8 mouse cellular contexts compared by ENCODE assay signal in the genomic region with DNA sequence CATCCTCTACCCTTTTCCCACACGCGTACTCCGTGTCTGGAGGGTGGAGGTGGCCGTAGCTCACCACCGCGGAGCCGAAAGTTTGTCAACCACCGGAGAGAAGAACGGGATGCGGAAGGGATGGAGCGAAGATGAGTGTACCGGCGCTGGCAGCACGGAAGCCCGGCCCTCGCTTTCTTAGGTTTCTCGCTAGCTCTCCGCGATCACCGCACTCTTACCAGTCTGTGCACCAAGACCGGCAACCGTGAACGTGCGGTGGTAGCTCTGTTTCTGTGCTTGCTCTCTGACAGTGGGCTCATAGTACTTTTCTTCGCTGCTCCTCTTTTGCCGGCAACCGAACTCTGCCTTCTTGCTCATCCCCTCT. TPM values are rescaled to one million over a fixed set of nuclear protein-coding genes. Genes with fewer than 3 reads are reported as not detected.
DNase-seq lines count a peak whose midpoint lies in the region; ATAC-seq and TF ChIP-seq lines count a peak whose summit lies in the region.

No protein-coding gene starts in this region.

- peak overlapping the region; percentile 74 for H3K9ac ChIP-seq in kidney, embryonic 14.5 days (ENCODE audit: low read depth, low read length)
- peak overlapping the region; percentile 82 for H3K9ac ChIP-seq in hindbrain, embryonic 13.5 days
- peak overlapping the region; percentile 79 for H3K9ac ChIP-seq in midbrain, embryonic 12.5 days (replicated peaks)

- no peaks in the 10 kb centered on the region for H3K36me3 ChIP-seq in kidney, embryonic 14.5 days (ENCODE audit: control insufficient read depth, insufficient read depth, low read length)
- H3K36me3 ChIP-seq in hindbrain, embryonic 13.5 days = no peaks in the 10 kb centered on the region
- H3K36me3 ChIP-seq in midbrain, embryonic 12.5 days = no peaks in the 10 kb centered on the region

- peak overlapping the region; percentile 69 for H3K4me2 ChIP-seq in kidney, embryonic 14.5 days (replicated peaks; ENCODE audit: low read depth, low read length)
- H3K4me2 ChIP-seq in hindbrain, embryonic 13.5 days = peak overlapping the region; percentile 89
- H3K4me2 ChIP-seq in midbrain, embryonic 12.5 days (replicated peaks) = peak overlapping the region; percentile 65

- TF ChIP-seq CTCF in bone marrow macrophage, adult 2 months (IDR thresholded peaks at IDR 0.05; ENCODE audit: low read depth, low read length) = no peak

- 0% methylated on average over 27 of the region's 27 CpGs for WGBS in kidney, embryonic 14.5 days
- WGBS in hindbrain, embryonic 13.5 days = 0% methylated on average over 27 of the region's 27 CpGs
- 0% methylated on average over 27 of the region's 27 CpGs for WGBS in midbrain, embryonic 12.5 days

- no peak for DNase-seq in kidney, adult 8-10 months
- no peak for DNase-seq in adrenal gland, postnatal 10 days
- DNase-seq in urinary bladder, postnatal 14 days (ENCODE audit: low spot score) = no peak
- DNase-seq in adrenal gland, adult 2 months = no peak

- peak overlapping the region; percentile 82 for H3K4me3 ChIP-seq in kidney, embryonic 14.5 days (ENCODE audit: low read length)
- peak overlapping the region; percentile 89 for H3K4me3 ChIP-seq in bone marrow macrophage, adult 2 months (ENCODE audit: insufficient read depth, low read length)
- peak overlapping the region; percentile 81 for H3K4me3 ChIP-seq in hindbrain, embryonic 13.5 days
- peak overlapping the region; percentile 76 for H3K4me3 ChIP-seq in midbrain, embryonic 12.5 days

- TF ChIP-seq POLR2A in bone marrow macrophage, adult 2 months (IDR thresholded peaks at IDR 0.05; ENCODE audit: borderline replicate concordance, low read depth, low read length) = no peak

- peak; percentile 17 for ATAC-seq in kidney, embryonic 14.5 days (ENCODE audit: low FRiP score, low TSS enrichment)
- ATAC-seq in hindbrain, embryonic 13.5 days (ENCODE audit: low FRiP score) = peak; percentile 70
- no peak; the same call in 1 of the 2 replicates for ATAC-seq in midbrain, embryonic 12.5 days (ENCODE audit: low FRiP score, low read depth)

- H3K27me3 ChIP-seq in kidney, embryonic 14.5 days (ENCODE audit: control insufficient read depth, insufficient read depth, low read length) = no peaks in the 10 kb centered on the region
- no peaks in the 10 kb centered on the region for H3K27me3 ChIP-seq in hindbrain, embryonic 13.5 days
- H3K27me3 ChIP-seq in midbrain, embryonic 12.5 days = no peaks in the 10 kb centered on the region

- H3K4me1 ChIP-seq in kidney, embryonic 14.5 days (ENCODE audit: control insufficient read depth, insufficient read depth, low read length) = peaks cover 15% of the 10 kb centered on the region; the same call in 1 of the 2 replicates
- peaks cover 16% of the 10 kb centered on the region for H3K4me1 ChIP-seq in bone marrow macrophage, adult 2 months (ENCODE audit: control insufficient read depth, insufficient read depth, low read length)
- H3K4me1 ChIP-seq in hindbrain, embryonic 13.5 days (replicated peaks) = peaks cover 29% of the 10 kb centered on the region
- H3K4me1 ChIP-seq in midbrain, embryonic 12.5 days = peaks cover 25% of the 10 kb centered on the region

- no peaks in the 10 kb centered on the region for H3K9me3 ChIP-seq in kidney, embryonic 14.5 days (ENCODE audit: control insufficient read depth, low read length)
- no peaks in the 10 kb centered on the region for H3K9me3 ChIP-seq in hindbrain, embryonic 13.5 days
- no peaks in the 10 kb centered on the region for H3K9me3 ChIP-seq in midbrain, embryonic 12.5 days

- H3K27ac ChIP-seq in kidney, embryonic 14.5 days (ENCODE audit: low read depth, low read length) = peak overlapping the region; percentile 96; the same call in 1 of the 2 replicates
- 0 out of 2 replicates have a peak overlapping the region, but pooled peaks have one; percentile 23 for H3K27ac ChIP-seq in bone marrow macrophage, adult 2 months (ENCODE audit: insufficient read depth, low read depth, low read length)
- H3K27ac ChIP-seq in hindbrain, embryonic 13.5 days = peak overlapping the region; percentile 94
- H3K27ac ChIP-seq in midbrain, embryonic 12.5 days (replicated peaks) = peak overlapping the region; percentile 91

RNA-seq across cellular contexts. Expression of a gene that starts 0.5 kb away (rescaled TPM):
- polyA plus RNA-seq in kidney, embryonic 14.5 days (2014; fragmentation: Nextera tagmentation; extraction: Ambion mirVana) = 34.4 and 44.6 TPM in 2 replicates
- polyA plus RNA-seq in bone marrow macrophage, adult 2 months (2012; ENCODE audit: insufficient read depth, insufficient read length, missing spikeins) = 38.8 and 48.7 TPM in 2 replicates
- 27.2 and 27.5 TPM in 2 replicates for polyA plus RNA-seq in hindbrain, embryonic 13.5 days (2015; fragmentation: Nextera tagmentation; extraction: Ambion mirVana)
- 29.7 and 30.2 TPM in 2 replicates for polyA plus RNA-seq in midbrain, embryonic 12.5 days (2016; fragmentation: Nextera tagmentation; extraction: Ambion mirVana)
- 10 to 100 TPM; 44.7 to 45.8 TPM for total RNA-seq in adrenal gland, postnatal 10 days (2021)
- 10 to 100 TPM; 50.7 to 52.1 TPM for total RNA-seq in adrenal gland, adult 2 months (2021)
- 4.3 and 6.3 TPM in 2 replicates for polyA plus RNA-seq in adrenal gland, adult 2 months (2012; rRNA removed)

RNA-seq across cellular contexts. Expression of a gene that starts 10.5 kb away (rescaled TPM):
- not detected in 2 replicates for polyA plus RNA-seq in kidney, embryonic 14.5 days (2014; fragmentation: Nextera tagmentation; extraction: Ambion mirVana)
- not detected in 2 replicates for polyA plus RNA-seq in bone marrow macrophage, adult 2 months (2012; ENCODE audit: insufficient read depth, insufficient read length, missing spikeins)
- polyA plus RNA-seq in hindbrain, embryonic 13.5 days (2015; fragmentation: Nextera tagmentation; extraction: Ambion mirVana) = 0.05 TPM in 1 of 2 replicates, not detected in the other
- polyA plus RNA-seq in midbrain, embryonic 12.5 days (2016; fragmentation: Nextera tagmentation; extraction: Ambion mirVana) = not detected in 2 replicates
- total RNA-seq in adrenal gland, postnatal 10 days (2021) = under 1 TPM; 0.45 to 0.90 TPM
- not detected for total RNA-seq in adrenal gland, adult 2 months (2021)
- polyA plus RNA-seq in adrenal gland, adult 2 months (2012; rRNA removed) = not detected in 2 replicates

Comparison
In these comparisons a context has a peak if more than half of its experiments do, and no peak if none do; other contexts are left out.
1. H3K27ac ChIP-seq: peak in every context shown above with its lines; median percentile 96 in kidney, embryonic 14.5 days; 94 in hindbrain, embryonic 13.5 days; 91 in midbrain, embryonic 12.5 days; 23 in bone marrow macrophage, adult 2 months.